Mouse (Mus musculus) small intestine, adult 2 months (tissue): ENCODE results near the gene Nhej1.

Experiments used
- CTCF ChIP-seq: fragments of 200-500 bp; IDR thresholded peaks from 2 replicates; pipeline ENCODE4 v1.5.1; 2012; ENCODE audit warnings: low read depth, mild to moderate bottlenecking, control low read depth, inconsistent platforms, low read length, moderate library complexity, mixed read lengths; ENCODE audit not compliant: insufficient replicate concordance, insufficient read length; ENCODE audit errors: extremely low read depth
- POLR2A ChIP-seq: fragments of 200-500 bp; IDR thresholded peaks from 2 replicates; pipeline ENCODE4 v1.6.1; 2012; ENCODE audit warnings: low read depth, mild to moderate bottlenecking, control low read depth, inconsistent platforms, low read length, moderate library complexity

DNA sequence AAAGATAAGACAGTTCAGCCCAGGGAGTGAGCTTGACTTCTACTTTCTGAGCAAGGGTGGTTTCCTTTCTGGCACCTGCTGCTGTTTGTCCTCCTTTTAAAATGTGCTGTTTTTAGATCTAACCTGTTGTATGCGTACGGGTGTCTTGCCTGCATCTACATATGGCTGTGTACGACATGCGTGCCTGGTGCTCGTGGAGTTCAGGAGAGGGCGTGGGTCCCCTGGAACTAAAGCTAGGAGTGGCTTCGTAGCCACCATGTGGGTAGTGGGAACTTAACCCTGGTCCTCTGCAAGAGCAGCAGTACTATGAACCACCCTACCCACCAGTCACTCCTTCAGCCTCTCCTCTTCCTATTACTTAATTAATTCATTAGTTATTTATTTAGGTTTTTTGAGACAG lies 164.9 kb downstream of the Nhej1 start:
- TF ChIP-seq CTCF (no peak), POLR2A (no peak)
